Mouse (Mus musculus) c-Kit-positive CD71-negative TER-119-negative erythroid progenitor cells, embryonic 14.5 days (primary cell): ENCODE data around the gene Slc26a10.
"Not testable (repeated sequence)": the region's sequence is repeated elsewhere in the genome, so short reads cannot be mapped to it uniquely, and the experiment has no call there.

Source experiments
- DNase-seq: peaks from one replicate; pipeline ENCODE4 v3.0.0-alpha.2; 2013; ENCODE audit warnings: low read depth

Slc26a10 gene

DNA sequence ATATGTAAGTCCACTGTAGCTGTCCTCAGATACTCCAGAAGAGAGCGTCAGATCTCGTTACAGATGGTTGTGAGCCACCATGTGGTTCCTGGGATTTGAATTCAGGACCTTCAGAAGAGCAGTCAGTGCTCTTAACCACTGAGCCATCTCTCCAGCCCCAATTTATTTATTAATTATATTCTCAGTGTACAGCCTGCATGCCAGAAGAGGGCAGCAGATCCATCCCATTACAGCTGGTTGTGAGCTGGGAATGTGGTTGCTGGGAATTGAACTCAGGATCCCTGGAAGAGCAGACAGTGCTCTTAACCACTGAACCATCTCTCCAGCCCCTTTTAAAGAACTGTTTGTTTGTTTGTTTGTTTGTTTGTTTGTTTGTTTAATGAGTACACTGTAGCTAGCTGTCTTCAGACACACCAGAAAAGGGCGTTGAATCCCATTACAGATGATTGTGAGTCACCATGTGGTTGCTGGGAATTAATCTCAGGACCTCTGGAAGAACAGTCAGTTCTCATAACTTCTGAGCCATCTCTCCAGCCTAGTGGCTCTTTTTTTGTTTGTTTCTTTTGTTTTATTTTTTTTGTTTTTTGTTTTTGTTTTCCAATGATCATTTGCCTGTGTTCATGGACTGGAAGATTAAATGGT, 45.9 kb downstream of the Slc26a10 start:
- not testable (repeated sequence) for DNase-seq

DNA sequence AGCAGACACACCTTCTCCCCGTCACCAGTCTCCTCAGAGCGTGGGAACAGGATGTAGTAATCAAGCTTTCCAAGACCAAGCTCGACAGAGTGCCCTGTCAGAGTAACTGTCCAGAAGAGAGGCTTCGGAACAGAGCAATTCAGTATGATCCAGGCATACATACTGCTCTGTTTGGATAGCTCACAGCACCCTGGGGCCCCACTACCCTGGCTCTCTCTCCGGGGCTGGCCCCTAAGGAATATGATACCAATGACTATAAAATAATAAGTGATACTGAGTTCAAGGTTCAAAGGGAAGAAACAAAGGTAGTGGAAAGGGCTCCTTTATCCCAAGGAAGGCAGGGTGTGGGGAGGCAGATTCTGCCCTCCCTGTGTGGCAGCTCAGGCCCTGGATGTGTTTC, 48.0 kb downstream of the Slc26a10 start:
- DNase-seq, result no peak

DNA sequence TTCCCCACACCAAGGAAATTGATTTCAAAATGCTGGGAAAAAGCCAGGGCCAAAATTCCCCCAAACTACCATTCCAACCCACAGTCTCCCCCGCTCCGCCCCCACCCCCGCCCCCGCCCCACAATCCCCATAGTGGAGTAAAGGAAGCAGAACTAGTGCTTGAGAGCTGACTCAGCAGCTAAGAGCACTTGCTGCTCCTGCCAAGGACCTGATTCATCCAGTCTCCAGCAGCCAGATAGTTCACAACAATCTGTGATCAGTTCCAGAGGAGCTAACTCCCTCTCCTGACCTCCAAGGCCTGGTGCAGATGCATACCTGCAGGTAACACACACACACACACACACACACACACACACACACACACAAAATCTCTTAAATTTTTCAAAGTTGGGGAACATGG, 51.0 kb downstream of the Slc26a10 start:
- no peak for DNase-seq

- no peak for DNase-seq
These were observed 52.6 kb downstream of the Slc26a10 start for GRCm38 (mm10) chr10:127127711-127128279.

- DNase-seq, result no peak
These were observed 53.9 kb downstream of the Slc26a10 start for GRCm38 (mm10) chr10:127126579-127126978.

- DNase-seq, result no peak
These were observed 55.0 kb downstream of the Slc26a10 start for GRCm38 (mm10) chr10:127125210-127126001.

DNA sequence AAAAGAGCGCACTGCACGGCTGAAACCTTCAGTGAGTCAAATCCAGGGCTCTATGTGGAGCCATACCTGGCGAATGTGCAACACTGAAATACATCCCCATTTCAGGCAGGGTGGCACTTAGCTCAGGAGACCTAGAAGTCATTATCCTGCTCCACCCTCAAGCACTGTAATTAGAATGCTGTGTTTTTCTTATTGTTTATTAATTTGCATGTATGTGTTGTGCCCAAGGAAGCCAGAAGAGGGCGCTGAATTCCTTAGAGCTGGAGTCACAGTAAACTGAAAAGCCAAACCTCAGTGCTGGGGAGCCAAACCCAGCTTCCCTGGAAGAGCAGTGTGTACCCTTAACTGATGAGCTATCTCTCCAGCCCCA, 57.0 kb downstream of the Slc26a10 start:
- peak; percentile 77 for DNase-seq

- DNase-seq, result no peak
These were observed 57.5 kb downstream of the Slc26a10 start for GRCm38 (mm10) chr10:127122784-127123435.

- DNase-seq, result no peak
These were observed 58.4 kb downstream of the Slc26a10 start for GRCm38 (mm10) chr10:127122018-127122417.
